Mouse (Mus musculus) adrenal gland, postnatal 10 days (tissue): ENCODE results near the gene Tinagl1. TPM values are rescaled to one million over a fixed set of nuclear protein-coding genes. Genes with fewer than 3 reads are reported as not detected.
A peak's percentile ranks its signal among the peaks of the same experiment; 100 is the strongest.

Experiments used
- DNase-seq: peaks from one replicate; pipeline ENCODE4 v3.0.0; 2021; ENCODE audit warnings: mixed read lengths
- long read RNA-seq, 2 experiments: library from polyadenylated mRNA; stranded (forward); transcript quantifications; one replicate each; pipeline ENCODE4 v2.0.0; 2021
- total RNA-seq, 2 experiments: library from RNA; stranded (reverse); gene quantifications; 2 replicates each; pipeline ENCODE4 v1.2.3; 2021

Tinagl1 gene
- total RNA-seq: 100 to 1,000 TPM in 1 of 2 experiments, 10 to 100 TPM in 1; 69.2 to 114 TPM
- long read RNA-seq, experiment 1, transcript Tinagl1-203 (12 exons, 1,952 nt): major isoform, 154 of 294 reads
- long read RNA-seq, experiment 1, partial matches to known transcripts: 79 of 294 reads
- long read RNA-seq, experiment 1, other reads (novel, unspliced or antisense): 55 of 294 reads
- long read RNA-seq, experiment 2, transcript Tinagl1-203 (12 exons, 1,952 nt): major isoform, 88 of 144 reads
- long read RNA-seq, experiment 2, partial matches to known transcripts: 29 of 144 reads
- long read RNA-seq, experiment 2, other reads (novel, unspliced or antisense): 25 of 144 reads

- DNase-seq: peak; percentile 62
These were observed at the start of gene Tinagl1 for GRCm38 (mm10) chr4:130175072-130175711. Tinagl1 (minus strand) TSS chr4:130175122.

GRCm38 (mm10) chr4:130224071-130224470 lies 49.1 kb upstream of the Tinagl1 start:
- no peak for DNase-seq

GRCm38 (mm10) chr4:130222179-130222578 lies 47.3 kb upstream of the Tinagl1 start, which contains the start of gene Gm853:
Gm853 (minus strand) TSS chr4:130222401.
- DNase-seq: no peak

GRCm38 (mm10) chr4:130220176-130220575 lies 45.3 kb upstream of the Tinagl1 start:
- DNase-seq: no peak

GRCm38 (mm10) chr4:130215392-130215791 lies 40.5 kb upstream of the Tinagl1 start:
- DNase-seq: no peak

GRCm38 (mm10) chr4:130213857-130214256 lies 38.9 kb upstream of the Tinagl1 start:
- no peak for DNase-seq

- no peak for DNase-seq
These were observed 38.3 kb upstream of the Tinagl1 start for GRCm38 (mm10) chr4:130213197-130213596.

GRCm38 (mm10) chr4:130212421-130212820 lies 37.5 kb upstream of the Tinagl1 start:
- no peak for DNase-seq

- DNase-seq: no peak
These were observed 36.9 kb upstream of the Tinagl1 start for GRCm38 (mm10) chr4:130211870-130212269.

- peak; percentile 97 for DNase-seq
These were observed 24.1 kb upstream of the Tinagl1 start for GRCm38 (mm10) chr4:130198694-130199670.

GRCm38 (mm10) chr4:130196542-130196941 lies 21.6 kb upstream of the Tinagl1 start:
- DNase-seq: no peak

- no peak for DNase-seq
These were observed 21.0 kb upstream of the Tinagl1 start for GRCm38 (mm10) chr4:130195924-130196323.

- DNase-seq: no peak
These were observed 17.3 kb upstream of the Tinagl1 start for GRCm38 (mm10) chr4:130192266-130192665.

- no peak for DNase-seq
These were observed 14.7 kb upstream of the Tinagl1 start for GRCm38 (mm10) chr4:130189606-130190005.

- peak; percentile 91 for DNase-seq
These were observed 13.9 kb upstream of the Tinagl1 start for GRCm38 (mm10) chr4:130188806-130189297.

- no peak for DNase-seq
These were observed 12.0 kb upstream of the Tinagl1 start for GRCm38 (mm10) chr4:130186891-130187290.

GRCm38 (mm10) chr4:130186450-130186849 lies 11.5 kb upstream of the Tinagl1 start:
- DNase-seq: no peak

GRCm38 (mm10) chr4:130183879-130184278 lies 9.0 kb upstream of the Tinagl1 start:
- DNase-seq: no peak

- no peak for DNase-seq
These were observed 8.1 kb upstream of the Tinagl1 start for GRCm38 (mm10) chr4:130183023-130183422.

- no peak for DNase-seq
These were observed 7.0 kb upstream of the Tinagl1 start for GRCm38 (mm10) chr4:130181886-130182285.

- no peak for DNase-seq
These were observed 6.1 kb upstream of the Tinagl1 start for GRCm38 (mm10) chr4:130180909-130181602.

GRCm38 (mm10) chr4:130179876-130180275 lies 5.0 kb upstream of the Tinagl1 start:
- DNase-seq: no peak
